Mouse (Mus musculus) telencephalon, adult 2 months (tissue): ENCODE measurements around the gene Slamf9.

Source experiments
- DNase-seq: peaks from one replicate; pipeline ENCODE4 v3.0.0-alpha.2; 2011; ENCODE audit warnings: low read depth, low spot score

The Slamf9 gene

DNA sequence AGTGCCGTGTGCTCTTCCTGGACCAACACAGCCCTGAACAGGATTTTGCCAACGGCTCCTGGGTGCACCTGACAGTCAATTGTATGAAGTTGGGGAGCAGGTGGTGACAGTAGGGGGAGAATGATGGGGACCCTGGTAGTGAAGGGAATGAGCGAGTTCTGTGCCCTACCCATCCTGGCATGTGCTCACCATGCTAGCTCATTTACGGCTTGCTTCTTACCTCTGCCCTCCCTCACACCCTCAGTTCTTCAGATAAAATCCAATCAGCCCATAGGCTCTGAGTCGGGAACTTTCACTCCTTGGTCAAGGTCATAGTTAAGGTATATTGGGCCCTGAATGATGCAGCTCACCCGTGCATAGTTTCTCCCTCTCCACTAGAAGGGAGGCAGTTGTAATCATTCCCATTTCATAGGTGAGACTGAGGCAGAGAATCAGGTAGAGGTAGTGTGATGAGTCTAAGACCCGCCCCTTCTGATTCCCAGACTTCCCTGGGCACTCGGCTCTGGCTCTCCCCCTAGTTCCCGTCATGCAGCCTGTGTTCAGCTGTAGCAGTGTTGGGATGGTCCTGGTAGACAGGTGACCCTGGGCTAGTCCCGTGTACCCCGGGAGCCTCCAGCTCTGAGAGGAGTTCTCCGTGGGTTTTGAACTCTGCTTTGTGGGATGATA lies 14.6 kb downstream of the Slamf9 start:
- no peak for DNase-seq

GRCm38 (mm10) chr1:172490261-172490661 lies 15.1 kb downstream of the Slamf9 start:
- DNase-seq: peak; percentile 26

DNA sequence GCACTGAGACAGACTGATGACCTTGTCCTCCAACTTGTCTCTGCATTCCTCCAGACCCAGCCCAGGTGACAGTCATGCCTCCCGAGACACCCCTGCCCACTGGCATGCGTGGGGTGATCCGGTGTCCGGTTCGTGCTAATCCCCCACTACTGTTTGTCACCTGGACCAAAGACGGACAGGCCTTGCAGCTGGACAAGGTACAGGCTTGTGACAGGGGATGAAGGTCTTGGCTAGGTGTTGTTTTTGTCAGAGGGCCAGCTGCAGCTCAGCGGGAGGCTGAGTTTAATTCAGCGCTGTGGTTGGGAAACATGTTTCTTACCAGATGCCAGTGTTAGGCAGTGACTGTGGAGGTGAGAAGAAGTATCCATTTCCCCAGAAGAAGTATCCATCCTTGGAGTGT lies 16.9 kb downstream of the Slamf9 start:
- no peak for DNase-seq

DNA sequence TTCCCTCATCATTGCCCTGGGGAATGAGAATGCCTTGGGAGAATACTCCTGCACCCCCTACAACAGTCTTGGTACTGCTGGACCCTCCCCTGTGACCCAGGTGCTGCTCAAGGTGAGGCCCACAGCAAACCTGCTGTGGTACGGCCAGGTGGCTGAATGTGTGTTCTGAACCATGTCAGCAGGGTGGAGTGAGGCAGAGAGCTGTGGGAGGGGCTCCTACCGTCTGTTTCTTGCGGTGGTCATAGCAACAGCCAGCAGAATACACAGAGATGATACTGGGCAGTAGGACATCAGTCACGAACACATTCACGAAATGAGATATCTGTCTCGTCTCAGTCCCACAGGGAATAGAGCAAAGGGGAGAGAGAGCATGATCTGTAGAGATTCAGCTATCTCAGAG lies 18.4 kb downstream of the Slamf9 start:
- no peak for DNase-seq

GRCm38 (mm10) chr1:172496030-172496429 lies 20.9 kb downstream of the Slamf9 start:
- no peak for DNase-seq

- DNase-seq: no peak
Measured at GRCm38 (mm10) chr1:172497428-172497827, 22.3 kb downstream of the Slamf9 start.

DNA sequence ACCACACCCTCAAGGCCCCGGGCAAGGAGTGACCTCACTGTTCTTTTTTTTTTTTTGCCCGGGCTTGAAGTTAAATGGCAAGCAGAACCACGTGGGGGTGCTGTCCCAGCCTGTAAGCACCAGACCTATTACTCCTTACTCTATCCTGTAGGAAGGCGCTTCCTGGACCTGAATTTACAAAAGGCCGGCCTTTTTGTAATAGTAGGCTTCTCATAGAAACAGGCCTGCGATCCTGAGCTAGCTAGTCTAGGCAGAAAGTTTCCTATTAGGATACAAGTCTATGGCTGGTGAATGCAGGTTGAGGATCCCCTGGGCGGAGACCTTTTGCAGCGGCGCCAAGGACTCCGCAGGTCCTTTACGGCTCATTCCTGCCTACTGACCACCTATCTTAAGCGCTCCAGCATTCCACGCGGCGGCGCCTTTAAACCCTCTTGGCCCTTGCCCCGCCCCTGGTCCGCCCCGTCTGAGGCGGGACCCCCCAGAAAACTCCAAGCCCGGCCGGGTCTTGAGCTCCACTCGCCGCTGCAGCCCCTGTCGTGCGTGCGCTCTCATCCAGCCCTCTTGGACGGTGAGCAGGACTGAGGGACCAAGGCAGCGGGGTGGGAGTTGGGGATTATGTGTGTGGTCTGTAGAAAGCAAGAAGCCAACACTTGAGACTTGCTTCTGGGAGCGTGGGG lies 24.7 kb downstream of the Slamf9 start, which contains the start of gene Tagln2:
Gene Tagln2 (plus strand): TSS at position 283 of the 677 bp plus-strand sequence.
- no peak for DNase-seq

DNA sequence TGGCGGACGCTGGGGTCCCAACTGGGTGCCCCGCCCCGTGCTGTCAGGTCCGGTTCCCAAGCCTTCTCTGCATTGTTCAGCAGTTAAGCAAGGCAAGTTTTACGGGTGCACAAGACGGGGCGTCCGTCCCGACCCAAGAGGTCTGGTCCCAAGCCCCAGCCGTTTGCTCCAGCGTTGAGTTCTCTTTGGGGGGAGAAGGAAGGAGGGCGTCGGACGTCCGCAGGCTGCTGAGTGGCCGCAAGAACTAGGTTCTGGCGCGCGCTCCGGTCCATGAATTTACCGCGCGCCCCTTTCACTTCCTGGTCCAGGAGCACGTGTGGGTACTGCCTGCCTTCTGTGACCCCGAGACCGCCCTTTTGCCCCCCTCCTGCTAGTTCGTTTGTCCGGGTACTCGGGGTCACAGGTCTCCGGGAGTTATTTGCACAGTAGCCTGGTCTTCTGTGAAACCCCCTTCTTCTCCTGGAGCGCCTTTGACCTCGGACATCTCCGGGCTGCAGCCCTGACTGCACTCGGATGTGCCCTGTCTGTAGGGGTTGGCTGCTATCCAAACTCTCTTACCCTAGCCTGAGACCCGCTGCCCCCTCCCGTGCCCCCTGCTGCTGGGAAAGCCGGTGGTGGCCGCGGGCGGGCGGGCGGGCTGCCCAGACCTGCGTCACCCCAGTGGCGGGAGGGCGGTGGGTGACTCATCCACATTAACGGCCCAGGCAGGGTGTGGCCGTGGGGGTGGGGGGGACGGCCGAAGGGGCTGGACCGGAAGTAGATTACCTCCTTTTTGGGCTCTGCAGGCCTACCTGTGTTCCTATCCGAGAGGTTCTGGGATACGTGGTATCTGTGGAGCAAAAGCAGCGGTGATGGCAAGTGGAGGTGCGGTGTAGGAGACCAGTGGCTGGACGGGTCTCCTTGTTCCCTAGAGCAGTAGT lies 25.6 kb downstream of the Slamf9 start:
- DNase-seq: no peak

GRCm38 (mm10) chr1:172501371-172502144 lies 26.4 kb downstream of the Slamf9 start:
- no peak for DNase-seq

DNA sequence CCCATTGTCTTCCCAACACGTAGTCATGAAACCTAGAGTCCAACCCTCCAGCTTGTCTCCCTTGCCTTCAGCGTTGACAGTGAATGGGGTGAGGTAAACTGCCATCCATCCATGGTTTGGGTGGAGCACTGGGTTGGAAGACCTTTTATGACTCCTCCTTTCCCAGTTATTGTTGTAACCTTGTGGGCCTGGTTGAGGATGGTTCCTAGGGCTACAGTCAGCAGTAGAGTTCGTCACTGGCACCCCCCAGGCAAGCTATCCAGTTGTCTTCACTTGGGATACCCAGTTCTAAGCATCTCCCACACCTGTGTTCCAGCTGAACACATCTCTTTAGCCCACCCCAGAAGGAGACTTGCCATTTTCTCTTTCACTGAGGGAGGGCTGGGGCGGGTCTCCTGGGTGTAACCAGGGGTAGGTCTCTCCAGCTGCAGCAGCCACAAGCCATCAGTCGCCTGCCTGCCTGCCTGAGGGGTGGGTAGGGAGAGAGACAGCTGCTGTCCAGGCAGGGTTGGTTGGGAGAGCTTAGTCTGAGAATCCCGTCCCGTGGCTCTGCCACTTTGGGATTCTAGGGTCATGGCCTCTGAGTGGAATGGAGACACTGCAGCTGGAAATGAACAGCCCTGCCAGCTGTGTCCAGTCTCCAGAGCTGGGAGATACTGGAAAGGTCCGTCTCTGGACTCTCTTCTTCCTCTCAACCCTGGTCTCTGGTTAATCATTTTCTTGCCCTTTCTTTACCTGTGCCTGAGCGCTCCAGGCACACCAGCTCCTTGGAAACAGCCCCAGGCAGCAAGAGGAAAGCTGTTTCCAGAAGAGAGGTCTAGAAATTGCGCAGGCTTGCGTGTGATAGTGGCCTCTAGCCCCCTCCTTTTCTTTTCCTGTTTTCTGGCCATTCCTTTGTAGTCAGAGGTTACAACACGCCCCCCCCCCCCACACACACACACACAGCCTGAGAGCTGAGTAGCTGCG lies 27.3 kb downstream of the Slamf9 start:
- DNase-seq: no peak

GRCm38 (mm10) chr1:172503111-172503997 lies 28.2 kb downstream of the Slamf9 start:
- DNase-seq: no peak

GRCm38 (mm10) chr1:172504756-172505155 lies 29.6 kb downstream of the Slamf9 start:
- no peak for DNase-seq

- DNase-seq: no peak
Measured at GRCm38 (mm10) chr1:172507001-172507400, 31.8 kb downstream of the Slamf9 start.

GRCm38 (mm10) chr1:172507701-172508100 lies 32.5 kb downstream of the Slamf9 start:
- no peak for DNase-seq

DNA sequence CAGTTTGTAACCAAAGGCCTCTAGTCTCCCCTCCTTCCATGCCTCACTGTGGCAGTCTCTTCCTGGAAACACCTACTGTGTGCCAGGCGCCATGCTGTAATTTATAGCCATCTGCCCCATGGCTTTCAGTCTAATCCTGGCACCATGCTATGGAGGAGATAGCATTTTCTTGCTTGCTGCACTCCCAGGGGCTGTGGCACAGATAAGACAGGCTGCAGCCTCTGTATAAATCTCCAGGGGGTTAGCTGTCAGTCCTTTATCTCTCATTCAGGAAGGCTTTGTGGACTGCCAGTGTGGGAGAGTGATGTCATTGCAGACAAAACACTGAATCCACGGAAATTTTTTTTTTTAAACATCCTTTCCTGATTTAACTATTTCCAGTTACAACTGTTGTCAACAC lies 33.0 kb downstream of the Slamf9 start:
- DNase-seq: no peak

DNA sequence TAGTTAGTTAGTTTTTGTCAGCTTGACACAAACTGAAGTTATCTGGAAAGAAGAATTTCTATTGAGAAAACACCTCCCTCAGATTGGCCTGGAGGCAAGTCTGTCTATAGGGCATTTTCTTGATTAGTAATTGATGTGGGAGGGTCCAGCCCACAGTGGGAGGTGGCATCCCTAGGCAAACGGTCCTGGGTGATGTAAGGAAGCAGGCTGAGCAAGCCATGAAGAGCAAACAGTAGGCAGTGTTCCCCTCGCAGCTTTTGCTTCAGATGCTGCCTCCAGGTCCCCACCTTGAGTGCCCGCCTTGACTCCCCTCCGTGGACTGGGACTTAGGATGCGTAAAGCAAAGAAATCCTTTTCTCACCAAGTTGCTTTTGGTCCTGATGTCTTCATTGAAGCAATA lies 34.1 kb downstream of the Slamf9 start:
- DNase-seq: no peak

GRCm38 (mm10) chr1:172509983-172510382 lies 34.8 kb downstream of the Slamf9 start:
- no peak for DNase-seq

DNA sequence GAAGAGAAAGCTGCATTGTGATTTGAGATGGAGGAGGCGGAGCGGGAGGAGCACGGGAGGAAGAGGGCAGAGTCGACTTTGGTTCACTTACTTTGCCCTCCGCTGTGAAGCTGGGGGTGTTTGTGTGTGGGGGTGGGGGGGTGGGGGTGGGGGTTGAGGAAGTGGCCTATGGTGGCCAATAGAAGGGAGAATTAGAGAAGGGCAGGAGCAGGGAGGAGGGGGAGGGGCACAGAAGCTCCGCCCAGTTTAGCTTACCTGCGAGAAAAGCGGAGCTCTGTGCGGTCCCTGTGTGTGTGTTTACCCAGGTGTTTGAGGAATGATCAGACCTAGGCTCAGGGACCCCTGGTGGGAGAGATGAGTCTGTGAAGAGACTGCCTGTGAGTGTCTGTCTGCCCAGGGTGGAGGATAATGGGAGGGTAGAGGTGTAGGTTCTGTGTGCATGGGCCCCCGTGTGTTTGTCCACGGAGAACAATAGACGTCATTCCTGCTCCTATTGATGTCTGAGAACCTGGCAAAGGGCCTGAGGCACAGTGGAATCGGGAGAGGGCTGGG lies 35.3 kb downstream of the Slamf9 start:
- no peak for DNase-seq

DNA sequence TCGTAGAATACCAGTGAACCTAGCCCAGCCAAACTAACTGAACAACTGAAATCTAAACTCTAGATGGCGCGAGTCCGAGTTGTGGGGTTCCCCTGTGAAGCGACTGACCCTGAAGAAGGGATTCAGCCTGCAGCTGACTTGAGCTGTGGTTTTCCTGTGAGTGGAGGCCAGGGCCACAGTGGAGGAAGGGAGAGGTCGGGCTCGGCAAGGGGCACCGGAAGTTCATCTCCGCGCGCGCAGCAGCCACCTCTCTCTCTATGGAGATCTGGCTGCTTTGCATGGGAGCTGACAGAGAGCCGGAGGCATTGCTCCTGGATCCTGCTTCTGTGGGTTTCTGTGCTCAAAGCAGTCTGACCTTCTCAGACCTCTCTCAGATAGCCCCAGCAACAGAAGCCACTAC lies 37.8 kb downstream of the Slamf9 start:
- no peak for DNase-seq
